Mouse (Mus musculus) cerebellum, postnatal 4 days (tissue): ENCODE data around the gene Btn1a1.
A peak's percentile ranks its signal among the peaks of the same experiment; 100 is the strongest.

Experiments used
- DNase-seq, 2 experiments: peaks; one replicate each; pipeline ENCODE4 v3.0.0; 2022; ENCODE audit warnings: low spot score in 2 of 2, mixed read lengths in 1 of 2

Btn1a1 gene

GRCm38 (mm10) chr13:23438521-23438920, 27.2 kb downstream of the Btn1a1 start:
- peak in 1 of 2 experiments; percentile 67 for DNase-seq

- DNase-seq: peak; percentile 68 to 88
These were observed 27.8 kb downstream of the Btn1a1 start for GRCm38 (mm10) chr13:23437908-23438307.

- DNase-seq: peak in 1 of 2 experiments; percentile 51
These were observed 28.6 kb downstream of the Btn1a1 start for GRCm38 (mm10) chr13:23436861-23437822.

GRCm38 (mm10) chr13:23436231-23436661, 29.5 kb downstream of the Btn1a1 start:
- DNase-seq: peak in 1 of 2 experiments; percentile 50

- DNase-seq: no peak
These were observed 30.0 kb downstream of the Btn1a1 start for GRCm38 (mm10) chr13:23435676-23436075.

GRCm38 (mm10) chr13:23435241-23435640, 30.5 kb downstream of the Btn1a1 start:
- DNase-seq: no peak

GRCm38 (mm10) chr13:23434426-23434825, 31.3 kb downstream of the Btn1a1 start:
- DNase-seq: no peak

- DNase-seq: no peak
These were observed 31.9 kb downstream of the Btn1a1 start for GRCm38 (mm10) chr13:23433801-23434200.

- DNase-seq: no peak
These were observed 32.5 kb downstream of the Btn1a1 start for GRCm38 (mm10) chr13:23433206-23433605.

- DNase-seq: peak; percentile 98
These were observed 33.0 kb downstream of the Btn1a1 start for GRCm38 (mm10) chr13:23432562-23433201.

- DNase-seq: peak; percentile 58 to 82
These were observed 34.3 kb downstream of the Btn1a1 start for GRCm38 (mm10) chr13:23431351-23431771.

GRCm38 (mm10) chr13:23430734-23431133, 35.0 kb downstream of the Btn1a1 start:
- DNase-seq: peak; percentile 42 to 69

GRCm38 (mm10) chr13:23429771-23430380, 35.8 kb downstream of the Btn1a1 start:
- no peak for DNase-seq

- no peak for DNase-seq
These were observed 37.3 kb downstream of the Btn1a1 start for GRCm38 (mm10) chr13:23428166-23428993.

- DNase-seq: no peak
These were observed 38.2 kb downstream of the Btn1a1 start for GRCm38 (mm10) chr13:23427401-23427910.

- no peak for DNase-seq
These were observed 38.8 kb downstream of the Btn1a1 start for GRCm38 (mm10) chr13:23426922-23427321.

GRCm38 (mm10) chr13:23426335-23426734, 39.4 kb downstream of the Btn1a1 start:
- peak in 1 of 2 experiments; percentile 22 for DNase-seq

- no peak for DNase-seq
These were observed 40.2 kb downstream of the Btn1a1 start for GRCm38 (mm10) chr13:23425505-23425904.

- peak; percentile 67 to 89 for DNase-seq
These were observed 41.0 kb downstream of the Btn1a1 start for GRCm38 (mm10) chr13:23424494-23425325.

GRCm38 (mm10) chr13:23424052-23424380, 41.7 kb downstream of the Btn1a1 start:
- DNase-seq: no peak
